Mouse (Mus musculus): Measurements from ENCODE around the gene Ubl7.

DNA sequence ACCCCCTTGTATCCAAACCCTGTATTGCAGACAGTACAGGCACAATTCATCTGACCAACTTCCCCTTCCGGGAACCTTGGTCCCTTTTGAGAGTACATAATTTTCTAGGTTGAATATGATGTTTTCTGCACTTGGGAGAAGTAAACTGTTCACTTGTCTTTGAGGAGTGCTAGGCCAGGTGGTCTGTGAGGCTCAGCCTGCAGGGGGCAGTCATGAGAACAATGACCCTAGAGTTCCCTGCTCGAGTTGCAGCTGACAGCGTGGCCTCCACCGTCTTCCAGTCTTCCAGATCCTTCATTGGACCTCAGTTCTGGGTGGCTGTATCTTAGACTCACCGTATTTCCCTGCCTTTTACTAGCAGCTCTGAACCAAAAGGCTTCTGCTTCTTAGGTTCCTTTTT, 33.8 kb downstream of the Ubl7 start:
- TF ChIP-seq CTCF (IDR thresholded peaks at IDR 0.05; ENCODE audit: low read depth, low read length): peak; percentile 9; the same call in 1 of the 2 replicates
- no peak for TF ChIP-seq POLR2A (IDR thresholded peaks at IDR 0.05; ENCODE audit: borderline replicate concordance, low read depth, low read length)
